Mouse (Mus musculus) embryonic facial prominence, embryonic 14.5 days (tissue): ENCODE measurements around the gene Cxcl10. TPM values are rescaled to one million over a fixed set of nuclear protein-coding genes. Genes with fewer than 3 reads are reported as not detected.

ENCODE experiments used
- polyA plus RNA-seq: library from polyadenylated mRNA; unstranded; fragments of >200 nt; fragmentation: Nextera tagmentation; extraction: Ambion mirVana; gene quantifications from 2 replicates; pipeline ENCODE4 v1.2.1, GENCODE M21; 2014

Cxcl10 gene
- polyA plus RNA-seq, 1 experiment from 2014 or later, result 1.9 TPM

Other genes starting within 250 kb of the Cxcl10 start
- 41.8 and 49.3 TPM in 2 replicates for gene Uso1, start 211.0 kb downstream of the Cxcl10 start, polyA plus RNA-seq
- not detected in 2 replicates for gene U90926, start 133.5 kb downstream of the Cxcl10 start, polyA plus RNA-seq
- gene Ppef2, start 92.6 kb downstream of the Cxcl10 start, polyA plus RNA-seq, result 0.25 and 0.36 TPM in 2 replicates
- gene Naaa, start 70.7 kb downstream of the Cxcl10 start, polyA plus RNA-seq, result 15.1 and 17.4 TPM in 2 replicates
- 37.4 and 38.8 TPM in 2 replicates for gene Sdad1, start 38.4 kb downstream of the Cxcl10 start, polyA plus RNA-seq
- gene Cxcl9, start 20.8 kb downstream of the Cxcl10 start, polyA plus RNA-seq, result 0.21 and 0.22 TPM in 2 replicates
- 6.6 and 10.3 TPM in 2 replicates for gene Art3, start 17.1 kb downstream of the Cxcl10 start, polyA plus RNA-seq
- gene Nup54, start 86.3 kb upstream of the Cxcl10 start, polyA plus RNA-seq, result 39.8 and 43.9 TPM in 2 replicates
- 11.4 and 11.5 TPM in 2 replicates for gene Scarb2, start 157.9 kb upstream of the Cxcl10 start, polyA plus RNA-seq
- 0.71 and 2.3 TPM in 2 replicates for gene Fam47e, start 206.2 kb upstream of the Cxcl10 start, polyA plus RNA-seq